Mouse (Mus musculus) heart, postnatal 0 days (tissue): ENCODE measurements at regions not wholly inside any gene's neighbourhood (a gene's known extent, or its start where the extent isn't known, plus 50 kb on each side); places are given as distances from the start of the nearest gene placed in this dataset.
A peak's percentile ranks its signal among the peaks of the same experiment; 100 is the strongest.

Source experiments
- ATAC-seq: fragments of 200-750 bp; cut with Nextera tagmentation; 2 replicates; pipeline ENCODE4 v1.8.0; 2017; ENCODE audit warnings: low read depth, moderate number of reproducible peaks, moderate library complexity; ENCODE audit not compliant: insufficient read depth
- DNase-seq: peaks from one replicate; pipeline ENCODE4 v3.0.0-alpha.2; 2016; ENCODE audit warnings: low spot score
- H3K27ac ChIP-seq: fragments of 300-500 bp; sonication (generic); 2 replicates; pipeline ENCODE4 v1.5.1; 2014; ENCODE audit warnings: low read depth, mild to moderate bottlenecking
- H3K27me3 ChIP-seq: fragments of 300-500 bp; sonication (generic); 2 replicates; pipeline ENCODE4 v1.6.1; 2014; ENCODE audit warnings: low read length, mixed read lengths; ENCODE audit not compliant: control insufficient read depth, insufficient read depth
- H3K36me3 ChIP-seq: fragments of 300-500 bp; sonication (generic); replicated peaks from 2 replicates; pipeline ENCODE4 v1.6.1; 2014; ENCODE audit warnings: low read length, mixed read lengths; ENCODE audit not compliant: control insufficient read depth, insufficient read depth
- H3K4me1 ChIP-seq: fragments of 300-500 bp; sonication (generic); 2 replicates; pipeline ENCODE4 v1.6.1; 2014; ENCODE audit warnings: antibody characterized with exemption; ENCODE audit not compliant: control insufficient read depth, insufficient read depth
- H3K4me2 ChIP-seq: fragments of 300-500 bp; sonication (generic); 2 replicates; pipeline ENCODE4 v1.6.1; 2014; ENCODE audit warnings: low read depth, mild to moderate bottlenecking, low read length, moderate library complexity
- H3K4me3 ChIP-seq: fragments of 300-500 bp; sonication (generic); 2 replicates; pipeline ENCODE4 v1.5.1; 2014; ENCODE audit warnings: low read depth, low read length
- H3K9ac ChIP-seq: fragments of 300-500 bp; sonication (generic); replicated peaks from 2 replicates; pipeline ENCODE4 v1.6.1; 2014; ENCODE audit warnings: low read depth, low read length, mixed read lengths
- H3K9me3 ChIP-seq: fragments of 300-500 bp; sonication (generic); replicated peaks from 2 replicates; pipeline ENCODE4 v1.6.1; 2016; ENCODE audit warnings: low read length; ENCODE audit not compliant: control insufficient read depth
- CTCF ChIP-seq: IDR thresholded peaks from 2 replicates; pipeline ENCODE4 v1.5.1; 2016; ENCODE audit warnings: antibody characterized with exemption, control low read depth, low read depth
- EP300 ChIP-seq: IDR thresholded peaks from 2 replicates; pipeline ENCODE4 v1.6.1; 2016; ENCODE audit warnings: antibody characterized with exemption, low read depth
- WGBS: fragments of 180-500 bp; shearing (Covaris S2); extraction: QIAGEN DNeasy Blood & Tissue Kit; methylation state at CpG from one replicate; pipeline ENCODE4 v1.1.7; 2014; 5-methylcytosine and 5-hydroxymethylcytosine counted together

DNA sequence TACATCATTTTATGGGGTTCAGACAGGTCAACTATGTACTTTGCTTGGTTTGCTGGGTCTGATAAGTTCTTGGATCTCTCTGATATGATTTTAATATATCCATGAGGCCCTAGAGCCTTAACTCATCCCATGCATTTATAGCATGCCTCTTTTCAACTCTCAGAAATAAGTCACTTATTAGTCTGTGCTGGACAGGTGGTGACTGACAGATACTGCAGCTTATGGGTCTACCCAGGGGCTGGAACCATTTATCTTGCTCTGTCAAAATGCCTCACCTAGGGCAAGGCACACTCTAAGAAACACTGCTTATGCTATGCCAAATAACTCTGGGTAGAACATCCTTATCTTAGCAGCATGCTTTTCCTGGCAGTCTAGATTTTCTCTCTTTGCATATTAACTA is 225.6 kb downstream of the Mbnl1 start:
- Histone ChIP-seq H3K4me3 (no peak overlapping the region), H3K9ac (no peak overlapping the region), H3K9me3 (no peaks in the 10 kb centered on the region), H3K4me1 (no peaks in the 10 kb centered on the region), H3K27me3 (no peaks in the 10 kb centered on the region), H3K27ac (no peak overlapping the region), H3K4me2 (no peak overlapping the region), H3K36me3 (no peaks in the 10 kb centered on the region)
- TF ChIP-seq CTCF (no peak), EP300 (no peak)
- no peak for DNase-seq
- ATAC-seq: no peak

DNA sequence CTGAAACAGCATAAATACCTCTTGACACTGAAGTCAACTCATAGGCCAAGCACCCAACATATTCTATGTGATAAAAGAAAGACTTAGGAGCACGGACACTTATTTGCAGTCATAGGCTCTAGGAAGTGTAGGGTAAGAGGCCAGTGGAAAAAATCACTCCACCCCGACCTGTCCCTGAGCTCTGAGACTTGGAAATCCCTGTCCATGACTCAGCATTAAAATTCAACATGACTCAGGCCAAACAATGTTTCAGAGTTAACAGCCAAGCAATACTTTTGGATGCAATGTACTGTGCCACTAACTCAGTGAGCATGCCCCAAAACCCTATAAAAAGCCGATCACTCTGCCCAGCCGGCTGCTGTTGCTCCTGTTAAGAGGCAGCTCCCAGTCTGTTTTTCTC is 234.5 kb downstream of the Mbnl1 start:
- no peaks in the 10 kb centered on the region for H3K4me1 ChIP-seq
- ATAC-seq (no peak), DNase-seq (no peak)
- H3K27ac ChIP-seq: no peak overlapping the region
- H3K27me3 ChIP-seq: no peaks in the 10 kb centered on the region
- no peaks in the 10 kb centered on the region for H3K36me3 ChIP-seq
- H3K9ac ChIP-seq: no peak overlapping the region
- whole genome bisulfite sequencing: 79% methylated on average over 4 of the region's 4 CpGs
- H3K4me3 ChIP-seq: no peak overlapping the region
- H3K9me3 ChIP-seq: no peaks in the 10 kb centered on the region
- no peak for TF ChIP-seq CTCF
- no peak for TF ChIP-seq EP300
- H3K4me2 ChIP-seq: no peak overlapping the region

DNA sequence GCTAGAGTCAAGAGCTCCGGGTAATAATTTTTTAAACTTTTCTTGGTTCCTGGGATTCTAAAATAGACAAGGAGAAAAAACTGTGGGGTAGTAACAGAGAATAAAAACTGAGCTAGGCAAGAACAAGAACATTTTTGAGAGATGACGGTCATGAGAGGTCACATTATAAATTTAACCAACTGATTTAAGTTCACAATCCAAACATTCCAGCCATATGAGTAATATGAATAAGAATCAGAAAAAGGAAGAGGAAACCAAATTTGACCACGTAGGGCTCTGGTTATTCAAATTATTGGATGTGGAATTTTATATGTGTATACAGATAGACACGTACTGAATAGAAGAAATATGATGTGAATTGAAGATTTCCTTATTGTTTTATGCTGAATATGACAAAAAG is 240.3 kb downstream of the Mbnl1 start:
- WGBS: 68% methylated on average over 4 of the region's 4 CpGs
- H3K9ac ChIP-seq: no peak overlapping the region
- no peak overlapping the region for H3K4me3 ChIP-seq
- no peak for ATAC-seq
- no peak overlapping the region for H3K4me2 ChIP-seq
- no peak overlapping the region for H3K27ac ChIP-seq
- TF ChIP-seq EP300: no peak
- no peak for TF ChIP-seq CTCF
- DNase-seq: no peak
- H3K4me1 ChIP-seq: no peaks in the 10 kb centered on the region
- no peaks in the 10 kb centered on the region for H3K9me3 ChIP-seq
- no peaks in the 10 kb centered on the region for H3K27me3 ChIP-seq
- no peaks in the 10 kb centered on the region for H3K36me3 ChIP-seq

DNA sequence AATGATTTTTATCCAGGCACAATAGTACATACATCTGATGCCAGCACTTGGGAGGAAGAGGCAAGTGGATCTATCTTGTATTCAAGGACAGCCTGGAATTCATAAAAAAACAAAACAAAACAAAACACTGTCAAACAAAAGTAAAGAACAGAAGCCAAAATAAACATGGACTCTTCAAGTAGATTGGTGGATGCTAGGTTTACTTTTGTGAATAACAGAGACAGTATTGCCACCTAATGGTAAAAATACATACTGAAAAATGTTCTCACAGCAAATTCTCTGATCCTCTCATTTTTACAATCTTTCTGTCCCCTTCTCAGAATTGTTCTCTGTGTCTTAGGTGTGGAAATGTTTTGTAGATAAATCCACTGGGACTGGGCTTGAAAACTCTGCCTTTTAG is 247.7 kb downstream of the Mbnl1 start:
- Histone ChIP-seq H3K27ac (no peak overlapping the region), H3K36me3 (no peaks in the 10 kb centered on the region), H3K9ac (no peak overlapping the region), H3K9me3 (no peaks in the 10 kb centered on the region), H3K4me3 (no peak overlapping the region), H3K4me1 (no peaks in the 10 kb centered on the region), H3K4me2 (no peak overlapping the region), H3K27me3 (no peaks in the 10 kb centered on the region)
- no peak for TF ChIP-seq EP300
- peak; percentile 27 for TF ChIP-seq CTCF
- ATAC-seq (no peak), DNase-seq (peak; percentile 46)

DNA sequence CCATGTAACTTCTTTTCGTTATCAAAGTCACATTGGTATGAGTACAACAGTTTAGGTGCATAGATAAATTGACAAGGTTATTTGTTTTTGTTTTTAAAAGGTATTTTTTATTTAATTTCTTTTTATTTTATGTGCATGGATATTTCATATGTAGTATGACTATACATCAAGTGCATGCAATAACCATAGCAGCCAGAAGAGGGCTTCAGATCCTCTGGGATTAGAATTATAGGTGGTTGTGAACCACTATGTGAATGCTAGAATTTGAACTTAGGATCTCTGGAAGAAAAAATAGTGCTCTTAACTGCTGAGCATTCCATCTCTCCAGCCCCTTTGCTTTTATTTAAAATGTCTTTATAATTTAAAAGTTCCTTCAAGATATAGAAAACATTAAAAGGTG is 258.7 kb downstream of the Mbnl1 start:
- DNase-seq (no peak), ATAC-seq (no peak)
- Histone ChIP-seq H3K9ac (no peak overlapping the region), H3K4me3 (no peak overlapping the region), H3K9me3 (no peaks in the 10 kb centered on the region), H3K4me2 (no peak overlapping the region), H3K27ac (no peak overlapping the region), H3K36me3 (no peaks in the 10 kb centered on the region), H3K27me3 (no peaks in the 10 kb centered on the region), H3K4me1 (no peaks in the 10 kb centered on the region)
- TF ChIP-seq CTCF: no peak
- TF ChIP-seq EP300: no peak
- WGBS: 87% methylated on average over 1 of the region's 1 CpGs

DNA sequence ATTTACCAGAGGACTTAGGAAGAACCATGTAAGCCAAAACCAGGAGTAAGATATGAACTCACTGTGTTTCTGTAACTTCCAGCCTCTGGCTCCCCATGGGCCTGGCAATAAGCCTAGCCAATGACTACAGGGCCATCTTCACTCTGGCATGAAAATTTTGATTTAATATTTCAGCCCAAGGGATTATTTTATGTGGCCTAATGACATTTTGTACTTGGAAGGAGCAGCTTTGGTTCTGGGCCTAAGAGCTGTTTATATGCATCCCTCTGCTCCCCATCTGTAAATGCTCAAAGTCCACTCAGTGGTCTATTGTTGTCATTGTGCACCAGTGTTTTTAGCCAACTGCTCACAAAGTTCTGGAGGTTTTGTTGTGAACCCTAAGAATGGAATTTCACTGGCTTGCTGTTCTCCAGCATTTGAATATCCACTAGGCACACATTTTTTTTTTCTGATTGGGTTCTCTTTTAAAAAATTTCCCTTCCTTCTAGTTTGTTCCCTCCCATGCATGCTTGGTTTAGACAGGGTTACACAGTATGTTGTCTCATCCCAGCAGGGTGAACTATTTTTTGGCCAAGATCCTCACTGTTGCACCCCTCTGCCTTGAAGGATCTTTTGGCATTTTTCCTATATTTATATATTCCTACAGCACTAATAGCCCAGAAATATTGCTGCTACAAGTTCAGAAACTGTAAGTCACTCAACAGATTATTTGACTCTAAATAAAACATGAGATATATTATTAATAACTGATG is 261.9 kb upstream of the P2ry1 start:
- Histone ChIP-seq H3K27me3 (no peaks in the 10 kb centered on the region), H3K4me2 (no peak overlapping the region), H3K4me1 (no peaks in the 10 kb centered on the region), H3K27ac (no peak overlapping the region), H3K4me3 (no peak overlapping the region), H3K9me3 (no peaks in the 10 kb centered on the region), H3K9ac (no peak overlapping the region), H3K36me3 (no peaks in the 10 kb centered on the region)
- DNase-seq: no peak
- TF ChIP-seq EP300 (no peak), CTCF (no peak)
- no peak for ATAC-seq
